Mouse (Mus musculus): ENCODE data around the gene Gpr157. TPM values are rescaled to one million over a fixed set of nuclear protein-coding genes. Genes with fewer than 3 reads are reported as not detected.
"Not testable (repeated sequence)": the region's sequence is repeated elsewhere in the genome, so short reads cannot be mapped to it uniquely, and the experiment has no call there.

Gene Gpr157
- polyA plus RNA-seq (2012; rRNA removed): 2.9 and 3.1 TPM in 2 replicates

- H3K4me3 ChIP-seq (replicated peaks; ENCODE audit: insufficient read depth, low read depth, low read length): peak within 1 kb of the TSS; percentile 75
- H3K4me1 ChIP-seq (ENCODE audit: control insufficient read depth, insufficient read depth, low read length): peaks cover 13% of the 10 kb centered on the region
- DNase-seq: peak; percentile 89 to 90
- no peaks in the 10 kb centered on the region for H3K27me3 ChIP-seq (ENCODE audit: control insufficient read depth, insufficient read depth, low read length)
- WGBS: under 1% methylated on average over 55 of the region's 56 CpGs
- H3K27ac ChIP-seq (ENCODE audit: insufficient read depth, low read length): no peak within 1 kb of the TSS
- TF ChIP-seq CTCF (IDR thresholded peaks at IDR 0.05; ENCODE audit: borderline replicate concordance, insufficient read depth, low read depth, low read length) (peak; percentile 23; the same call in 1 of the 2 replicates), POLR2A (IDR thresholded peaks at IDR 0.05; ENCODE audit: borderline replicate concordance, insufficient read depth, low read length) (no peak)
These were observed at the start of gene Gpr157 for GRCm38 (mm10) chr4:150087161-150087889. Gpr157 (plus strand) TSS chr4:150087365.

- Histone ChIP-seq H3K4me1 (ENCODE audit: control insufficient read depth, insufficient read depth, low read length) (0 out of 2 replicates have a peak, but pooled peaks cover 3% of the 10 kb centered on the region), H3K27me3 (ENCODE audit: control insufficient read depth, insufficient read depth, low read length) (no peaks in the 10 kb centered on the region), H3K27ac (ENCODE audit: insufficient read depth, low read length) (no peak overlapping the region), H3K4me3 (replicated peaks; ENCODE audit: insufficient read depth, low read depth, low read length) (no peak overlapping the region)
- DNase-seq: no peak
- 86% methylated on average over 7 of the region's 7 CpGs for WGBS
- TF ChIP-seq POLR2A (IDR thresholded peaks at IDR 0.05; ENCODE audit: borderline replicate concordance, insufficient read depth, low read length): no peak
- TF ChIP-seq CTCF (IDR thresholded peaks at IDR 0.05; ENCODE audit: borderline replicate concordance, insufficient read depth, low read depth, low read length): no peak
These were observed 48.6 kb upstream of the Gpr157 start for GRCm38 (mm10) chr4:150038533-150038932.

GRCm38 (mm10) chr4:150040003-150040581 lies 47.1 kb upstream of the Gpr157 start:
- TF ChIP-seq POLR2A (IDR thresholded peaks at IDR 0.05; ENCODE audit: borderline replicate concordance, insufficient read depth, low read length): no peak
- no peak for TF ChIP-seq CTCF (IDR thresholded peaks at IDR 0.05; ENCODE audit: borderline replicate concordance, insufficient read depth, low read depth, low read length)
- 0 out of 2 replicates have a peak, but pooled peaks cover 2% of the 10 kb centered on the region for H3K4me1 ChIP-seq (ENCODE audit: control insufficient read depth, insufficient read depth, low read length)
- no peak overlapping the region for H3K27ac ChIP-seq (ENCODE audit: insufficient read depth, low read length)
- H3K4me3 ChIP-seq (replicated peaks; ENCODE audit: insufficient read depth, low read depth, low read length): no peak overlapping the region
- DNase-seq: no peak
- 84% methylated on average over 9 of the region's 9 CpGs for WGBS
- no peaks in the 10 kb centered on the region for H3K27me3 ChIP-seq (ENCODE audit: control insufficient read depth, insufficient read depth, low read length)

GRCm38 (mm10) chr4:150040856-150041255 lies 46.3 kb upstream of the Gpr157 start:
- H3K4me1 ChIP-seq (ENCODE audit: control insufficient read depth, insufficient read depth, low read length); DNase-seq: not testable (repeated sequence)
- 91% methylated on average over 1 of the region's 1 CpGs for WGBS

GRCm38 (mm10) chr4:150041346-150042110 lies 45.6 kb upstream of the Gpr157 start:
- no peak overlapping the region for H3K4me3 ChIP-seq (replicated peaks; ENCODE audit: insufficient read depth, low read depth, low read length)
- 88% methylated on average over 10 of the region's 10 CpGs for WGBS

More at GRCm38 (mm10) chr4:150040856-150041255, 46.3 kb upstream of the Gpr157 start:
- H3K4me3 ChIP-seq (replicated peaks; ENCODE audit: insufficient read depth, low read depth, low read length); H3K27me3 ChIP-seq (ENCODE audit: control insufficient read depth, insufficient read depth, low read length); H3K27ac ChIP-seq (ENCODE audit: insufficient read depth, low read length): not testable (repeated sequence)

GRCm38 (mm10) chr4:150043591-150043990 lies 43.6 kb upstream of the Gpr157 start:
- 98% methylated on average over 9 of the region's 9 CpGs for WGBS
- Histone ChIP-seq H3K27me3 (ENCODE audit: control insufficient read depth, insufficient read depth, low read length) (no peaks in the 10 kb centered on the region), H3K4me3 (replicated peaks; ENCODE audit: insufficient read depth, low read depth, low read length) (no peak overlapping the region), H3K4me1 (ENCODE audit: control insufficient read depth, insufficient read depth, low read length) (peaks cover 4% of the 10 kb centered on the region; the same call in 1 of the 2 replicates), H3K27ac (ENCODE audit: insufficient read depth, low read length) (no peak overlapping the region)
- no peak for DNase-seq
- no peak for TF ChIP-seq POLR2A (IDR thresholded peaks at IDR 0.05; ENCODE audit: borderline replicate concordance, insufficient read depth, low read length)
- TF ChIP-seq CTCF (IDR thresholded peaks at IDR 0.05; ENCODE audit: borderline replicate concordance, insufficient read depth, low read depth, low read length): peak; percentile 12; the same call in 1 of the 2 replicates

More at GRCm38 (mm10) chr4:150041346-150042110, 45.6 kb upstream of the Gpr157 start:
- no peaks in the 10 kb centered on the region for H3K4me1 ChIP-seq (ENCODE audit: control insufficient read depth, insufficient read depth, low read length)
- no peak overlapping the region for H3K27ac ChIP-seq (ENCODE audit: insufficient read depth, low read length)
- TF ChIP-seq CTCF (IDR thresholded peaks at IDR 0.05; ENCODE audit: borderline replicate concordance, insufficient read depth, low read depth, low read length) (no peak), POLR2A (IDR thresholded peaks at IDR 0.05; ENCODE audit: borderline replicate concordance, insufficient read depth, low read length) (no peak)
- no peak for DNase-seq
- no peaks in the 10 kb centered on the region for H3K27me3 ChIP-seq (ENCODE audit: control insufficient read depth, insufficient read depth, low read length)

- TF ChIP-seq POLR2A (IDR thresholded peaks at IDR 0.05; ENCODE audit: borderline replicate concordance, insufficient read depth, low read length) (no peak), CTCF (IDR thresholded peaks at IDR 0.05; ENCODE audit: borderline replicate concordance, insufficient read depth, low read depth, low read length) (no peak)
- Histone ChIP-seq H3K4me3 (replicated peaks; ENCODE audit: insufficient read depth, low read depth, low read length) (no peak overlapping the region), H3K27me3 (ENCODE audit: control insufficient read depth, insufficient read depth, low read length) (no peaks in the 10 kb centered on the region), H3K4me1 (ENCODE audit: control insufficient read depth, insufficient read depth, low read length) (peaks cover 5% of the 10 kb centered on the region; the same call in 1 of the 2 replicates), H3K27ac (ENCODE audit: insufficient read depth, low read length) (no peak overlapping the region)
- DNase-seq: peak in 1 of 2 experiments; percentile 37
- WGBS: 15% methylated on average over 20 of the region's 20 CpGs
These were observed 39.1 kb upstream of the Gpr157 start for GRCm38 (mm10) chr4:150048038-150048437.
